Mouse (Mus musculus): Measurements from ENCODE around the gene Prkca. TPM values are rescaled to one million over a fixed set of nuclear protein-coding genes. Genes with fewer than 3 reads are reported as not detected.

Prkca gene
- polyA plus RNA-seq, 1 experiment: 2.2 TPM

- H3K27me3 ChIP-seq (ENCODE audit: control insufficient read depth, insufficient read depth, low read length): no peaks in the 10 kb centered on the region
- H3K36me3 ChIP-seq (ENCODE audit: control insufficient read depth, insufficient read depth, low read length): peaks cover 5% of the 10 kb centered on the region
- H3K4me3 ChIP-seq (ENCODE audit: control insufficient read depth, low read depth, low read length): peak overlapping the region; percentile 68
- peaks cover 25% of the 10 kb centered on the region for H3K4me1 ChIP-seq (ENCODE audit: control insufficient read depth, insufficient read depth, low read length)
- no peak for TF ChIP-seq CTCF (IDR thresholded peaks at IDR 0.05; ENCODE audit: control insufficient read depth, insufficient read depth, insufficient replicate concordance, low read depth, low read length)
- TF ChIP-seq POLR2A (IDR thresholded peaks at IDR 0.05; ENCODE audit: control insufficient read depth, low read depth, low read length): no peak
- H3K27ac ChIP-seq (ENCODE audit: control insufficient read depth, insufficient read depth, low read depth, low read length): peak overlapping the region; percentile 89
These were observed 351.7 kb downstream of the Prkca start for GRCm38 (mm10) chr11:107991990-107992389.

GRCm38 (mm10) chr11:107989241-107989640 lies 354.5 kb downstream of the Prkca start:
- no peaks in the 10 kb centered on the region for H3K27me3 ChIP-seq (ENCODE audit: control insufficient read depth, insufficient read depth, low read length)
- H3K4me1 ChIP-seq (ENCODE audit: control insufficient read depth, insufficient read depth, low read length): peaks cover 19% of the 10 kb centered on the region
- H3K27ac ChIP-seq (ENCODE audit: control insufficient read depth, insufficient read depth, low read depth, low read length): no peak overlapping the region
- TF ChIP-seq POLR2A (IDR thresholded peaks at IDR 0.05; ENCODE audit: control insufficient read depth, low read depth, low read length): no peak
- TF ChIP-seq CTCF (IDR thresholded peaks at IDR 0.05; ENCODE audit: control insufficient read depth, insufficient read depth, insufficient replicate concordance, low read depth, low read length): no peak
- H3K4me3 ChIP-seq (ENCODE audit: control insufficient read depth, low read depth, low read length): no peak overlapping the region
- peaks cover 3% of the 10 kb centered on the region; the same call in 1 of the 2 replicates for H3K36me3 ChIP-seq (ENCODE audit: control insufficient read depth, insufficient read depth, low read length)

- Histone ChIP-seq H3K27ac (ENCODE audit: control insufficient read depth, insufficient read depth, low read depth, low read length) (no peak overlapping the region), H3K4me1 (ENCODE audit: control insufficient read depth, insufficient read depth, low read length) (peaks cover 4% of the 10 kb centered on the region), H3K27me3 (ENCODE audit: control insufficient read depth, insufficient read depth, low read length) (no peaks in the 10 kb centered on the region), H3K36me3 (ENCODE audit: control insufficient read depth, insufficient read depth, low read length) (no peaks in the 10 kb centered on the region), H3K4me3 (ENCODE audit: control insufficient read depth, low read depth, low read length) (no peak overlapping the region)
- TF ChIP-seq CTCF (IDR thresholded peaks at IDR 0.05; ENCODE audit: control insufficient read depth, insufficient read depth, insufficient replicate concordance, low read depth, low read length) (no peak), POLR2A (IDR thresholded peaks at IDR 0.05; ENCODE audit: control insufficient read depth, low read depth, low read length) (no peak)
These were observed 357.8 kb downstream of the Prkca start for GRCm38 (mm10) chr11:107985941-107986340.

- no peak for TF ChIP-seq POLR2A (IDR thresholded peaks at IDR 0.05; ENCODE audit: control insufficient read depth, low read depth, low read length)
- no peak for TF ChIP-seq CTCF (IDR thresholded peaks at IDR 0.05; ENCODE audit: control insufficient read depth, insufficient read depth, insufficient replicate concordance, low read depth, low read length)
- Histone ChIP-seq H3K4me1 (ENCODE audit: control insufficient read depth, insufficient read depth, low read length) (no peaks in the 10 kb centered on the region), H3K36me3 (ENCODE audit: control insufficient read depth, insufficient read depth, low read length) (no peaks in the 10 kb centered on the region), H3K27me3 (ENCODE audit: control insufficient read depth, insufficient read depth, low read length) (no peaks in the 10 kb centered on the region), H3K27ac (ENCODE audit: control insufficient read depth, insufficient read depth, low read depth, low read length) (no peak overlapping the region), H3K4me3 (ENCODE audit: control insufficient read depth, low read depth, low read length) (no peak overlapping the region)
These were observed 359.8 kb downstream of the Prkca start for GRCm38 (mm10) chr11:107983883-107984282.

GRCm38 (mm10) chr11:107983224-107983623 lies 360.5 kb downstream of the Prkca start:
- H3K4me3 ChIP-seq (ENCODE audit: control insufficient read depth, low read depth, low read length): no peak overlapping the region
- no peak overlapping the region for H3K27ac ChIP-seq (ENCODE audit: control insufficient read depth, insufficient read depth, low read depth, low read length)
- no peaks in the 10 kb centered on the region for H3K4me1 ChIP-seq (ENCODE audit: control insufficient read depth, insufficient read depth, low read length)
- H3K36me3 ChIP-seq (ENCODE audit: control insufficient read depth, insufficient read depth, low read length): no peaks in the 10 kb centered on the region
- no peaks in the 10 kb centered on the region for H3K27me3 ChIP-seq (ENCODE audit: control insufficient read depth, insufficient read depth, low read length)
- TF ChIP-seq POLR2A (IDR thresholded peaks at IDR 0.05; ENCODE audit: control insufficient read depth, low read depth, low read length) (no peak), CTCF (IDR thresholded peaks at IDR 0.05; ENCODE audit: control insufficient read depth, insufficient read depth, insufficient replicate concordance, low read depth, low read length) (no peak)

GRCm38 (mm10) chr11:107982225-107982896 lies 361.4 kb downstream of the Prkca start:
- Histone ChIP-seq H3K4me1 (ENCODE audit: control insufficient read depth, insufficient read depth, low read length) (no peaks in the 10 kb centered on the region), H3K27ac (ENCODE audit: control insufficient read depth, insufficient read depth, low read depth, low read length) (no peak overlapping the region), H3K36me3 (ENCODE audit: control insufficient read depth, insufficient read depth, low read length) (no peaks in the 10 kb centered on the region), H3K4me3 (ENCODE audit: control insufficient read depth, low read depth, low read length) (no peak overlapping the region), H3K27me3 (ENCODE audit: control insufficient read depth, insufficient read depth, low read length) (no peaks in the 10 kb centered on the region)
- TF ChIP-seq CTCF (IDR thresholded peaks at IDR 0.05; ENCODE audit: control insufficient read depth, insufficient read depth, insufficient replicate concordance, low read depth, low read length): peak; percentile 68; the same call in 1 of the 2 replicates
- TF ChIP-seq POLR2A (IDR thresholded peaks at IDR 0.05; ENCODE audit: control insufficient read depth, low read depth, low read length): no peak

- Histone ChIP-seq H3K27me3 (ENCODE audit: control insufficient read depth, insufficient read depth, low read length) (no peaks in the 10 kb centered on the region), H3K4me3 (ENCODE audit: control insufficient read depth, low read depth, low read length) (no peak overlapping the region), H3K27ac (ENCODE audit: control insufficient read depth, insufficient read depth, low read depth, low read length) (no peak overlapping the region), H3K36me3 (ENCODE audit: control insufficient read depth, insufficient read depth, low read length) (no peaks in the 10 kb centered on the region), H3K4me1 (ENCODE audit: control insufficient read depth, insufficient read depth, low read length) (no peaks in the 10 kb centered on the region)
- no peak for TF ChIP-seq POLR2A (IDR thresholded peaks at IDR 0.05; ENCODE audit: control insufficient read depth, low read depth, low read length)
- no peak for TF ChIP-seq CTCF (IDR thresholded peaks at IDR 0.05; ENCODE audit: control insufficient read depth, insufficient read depth, insufficient replicate concordance, low read depth, low read length)
These were observed 364.1 kb downstream of the Prkca start for GRCm38 (mm10) chr11:107979497-107980174.
